Mouse (Mus musculus): ENCODE data around the gene Dennd6a.
"Not testable (repeated sequence)": the region's sequence is repeated elsewhere in the genome, so short reads cannot be mapped to it uniquely, and the experiment has no call there.

Gene Dennd6a

GRCm38 (mm10) chr14:26573556-26573955 lies at the start of gene Dennd6a:
Gene Dennd6a (plus strand): TSS chr14:26573856.
- DNase-seq: not testable (repeated sequence)

- no peak for DNase-seq
Measured at GRCm38 (mm10) chr14:26525955-26526354, 47.7 kb upstream of the Dennd6a start.

- no peak for DNase-seq
Measured at GRCm38 (mm10) chr14:26528296-26528695, 45.4 kb upstream of the Dennd6a start.

- peak; percentile 23 to 34 for DNase-seq
Measured at GRCm38 (mm10) chr14:26530350-26530749, 43.3 kb upstream of the Dennd6a start.

GRCm38 (mm10) chr14:26531410-26532313 lies 42.0 kb upstream of the Dennd6a start:
- DNase-seq: no peak

- DNase-seq: no peak
Measured at GRCm38 (mm10) chr14:26532752-26533151, 40.9 kb upstream of the Dennd6a start.

- DNase-seq: peak; percentile 6 to 19
Measured at GRCm38 (mm10) chr14:26533267-26533666, 40.4 kb upstream of the Dennd6a start.

GRCm38 (mm10) chr14:26533821-26534756 lies 39.6 kb upstream of the Dennd6a start:
- DNase-seq: peak; percentile 72 to 83

GRCm38 (mm10) chr14:26534757-26535479 lies 38.7 kb upstream of the Dennd6a start, which contains the start of gene Slmap:
Gene Slmap (minus strand): TSS chr14:26534931.
- DNase-seq: peak; percentile 99 to 100

- no peak for DNase-seq
Measured at GRCm38 (mm10) chr14:26539241-26539640, 34.4 kb upstream of the Dennd6a start.

GRCm38 (mm10) chr14:26540577-26540976 lies 33.1 kb upstream of the Dennd6a start:
- no peak for DNase-seq

GRCm38 (mm10) chr14:26542136-26542535 lies 31.5 kb upstream of the Dennd6a start:
- DNase-seq: no peak

- DNase-seq: no peak
Measured at GRCm38 (mm10) chr14:26547516-26548488, 25.9 kb upstream of the Dennd6a start.

- no peak for DNase-seq
Measured at GRCm38 (mm10) chr14:26550712-26551111, 22.9 kb upstream of the Dennd6a start.

GRCm38 (mm10) chr14:26552441-26552840 lies 21.2 kb upstream of the Dennd6a start:
- DNase-seq: no peak

- DNase-seq: no peak
Measured at GRCm38 (mm10) chr14:26552853-26553252, 20.8 kb upstream of the Dennd6a start.

GRCm38 (mm10) chr14:26557581-26557980 lies 16.1 kb upstream of the Dennd6a start:
- DNase-seq: peak; percentile 7 to 36

- DNase-seq: peak; percentile 18 to 39
Measured at GRCm38 (mm10) chr14:26558536-26558935, 15.1 kb upstream of the Dennd6a start.

GRCm38 (mm10) chr14:26562247-26562646 lies 11.4 kb upstream of the Dennd6a start:
- no peak for DNase-seq

- no peak for DNase-seq
Measured at GRCm38 (mm10) chr14:26569880-26570279, 3.8 kb upstream of the Dennd6a start.
